In genomic region chr13:58128396-58128767, GRCm38 (mm10) we compare ENCODE assay signal across 8 mouse cellular contexts. TPM values are rescaled to one million over a fixed set of nuclear protein-coding genes. Genes with fewer than 3 reads are reported as not detected.
DNase-seq lines count a peak whose midpoint lies in the region; ATAC-seq lines count a peak whose summit lies in the region.

TSS of gene Hnrnpa0 (minus strand) at chr13:58128556.

- peak; percentile 97 for DNase-seq in adrenal gland, postnatal 14 days
- DNase-seq in embryonic facial prominence, embryonic 10.5 days (ENCODE audit: low spot score) = peak; percentile 96
- peak; percentile 90 for DNase-seq in kidney, adult 11 months
- peak; percentile 97 for DNase-seq in left cerebral cortex, postnatal 4 days
- DNase-seq in midbrain, embryonic 11.5 days (ENCODE audit: low spot score, missing footprints) = peak; percentile 99
- peak; percentile 98 for DNase-seq in right cerebral cortex, postnatal 4 days
- peak; percentile 93 for DNase-seq in yolk sac, embryonic 10.5 days (ENCODE audit: low spot score)

- peak within 1 kb of the TSS; percentile 100 for H3K27ac ChIP-seq in embryonic facial prominence, embryonic 10.5 days (replicated peaks)
- H3K27ac ChIP-seq in midbrain, embryonic 11.5 days (ENCODE audit: low read depth, low read length) = peak within 1 kb of the TSS; percentile 99

- WGBS in embryonic facial prominence, embryonic 10.5 days = under 1% methylated on average over 62 of the region's 62 CpGs
- WGBS in midbrain, embryonic 11.5 days = 1% methylated on average over 53 of the region's 62 CpGs

- intact Hi-C loops in left cerebral cortex, postnatal 4 days (cut with DNase I) = no loop called here

- H3K4me3 ChIP-seq in embryonic facial prominence, embryonic 10.5 days = peak within 1 kb of the TSS; percentile 96
- H3K4me3 ChIP-seq in midbrain, embryonic 11.5 days (ENCODE audit: low read depth, low read length) = peak within 1 kb of the TSS; percentile 99

- no peaks in the 10 kb centered on the region for H3K9me3 ChIP-seq in embryonic facial prominence, embryonic 10.5 days
- H3K9me3 ChIP-seq in midbrain, embryonic 11.5 days (ENCODE audit: control insufficient read depth, low read length) = no peaks in the 10 kb centered on the region

- H3K4me2 ChIP-seq in midbrain, embryonic 11.5 days = peak within 1 kb of the TSS; percentile 71

- peaks cover 27% of the 10 kb centered on the region for H3K36me3 ChIP-seq in embryonic facial prominence, embryonic 10.5 days (replicated peaks)
- no peaks in the 10 kb centered on the region for H3K36me3 ChIP-seq in midbrain, embryonic 11.5 days (ENCODE audit: control insufficient read depth, insufficient read depth, low read length)

- peak; percentile 71 for ATAC-seq in granulocyte monocyte progenitor cell, adult 5-6 weeks (replicated peaks; ENCODE audit: poor library complexity, severe bottlenecking)
- peak; percentile 95 for ATAC-seq in midbrain, embryonic 11.5 days (ENCODE audit: low FRiP score)

- H3K27me3 ChIP-seq in embryonic facial prominence, embryonic 10.5 days (replicated peaks; ENCODE audit: low read depth, poor library complexity, severe bottlenecking) = no peaks in the 10 kb centered on the region
- H3K27me3 ChIP-seq in midbrain, embryonic 11.5 days (ENCODE audit: control insufficient read depth, insufficient read depth, low read length) = no peaks in the 10 kb centered on the region

- H3K4me1 ChIP-seq in embryonic facial prominence, embryonic 10.5 days = peaks cover 33% of the 10 kb centered on the region
- peaks cover 21% of the 10 kb centered on the region for H3K4me1 ChIP-seq in midbrain, embryonic 11.5 days (ENCODE audit: control insufficient read depth, insufficient read depth, low read length)

- peak within 1 kb of the TSS; percentile 100 for H3K9ac ChIP-seq in midbrain, embryonic 11.5 days (ENCODE audit: low read length)

RNA-seq across cellular contexts. Expression of gene Hnrnpa0, which starts in this region (rescaled TPM):
- 121 and 133 TPM in 2 replicates for total RNA-seq in adrenal gland, postnatal 14 days (2021)
- 44.5 and 52.5 TPM in 2 replicates for polyA plus RNA-seq in embryonic facial prominence, embryonic 10.5 days (2016; fragmentation: Nextera tagmentation; extraction: Ambion mirVana)
- total RNA-seq in granulocyte monocyte progenitor cell, adult 5-6 weeks (2014; fragmentation: Nextera tagmentation) = 112 and 130 TPM in 2 replicates
- total RNA-seq in granulocyte monocyte progenitor cell, adult 5-6 weeks (2017) = 77.9 and 83.8 TPM in 2 replicates
- total RNA-seq in left cerebral cortex, postnatal 4 days (2021) = 100 to 1,000 TPM; 224 to 244 TPM
- 60.0 and 63.3 TPM in 2 replicates for polyA plus RNA-seq in midbrain, embryonic 11.5 days (2014; fragmentation: Nextera tagmentation; extraction: Ambion mirVana)

Comparison
In these comparisons a context has a peak if more than half of its experiments do, and no peak if none do; other contexts are left out.
1. Peak in every context shown above with its lines: DNase-seq, ATAC-seq, H3K4me3 ChIP-seq and H3K27ac ChIP-seq.